Mouse (Mus musculus) cerebellum, adult 11 months (tissue): ENCODE data around the gene Wfdc2.
A peak's percentile ranks its signal among the peaks of the same experiment; 100 is the strongest.

Source experiments
- DNase-seq: peaks from one replicate; pipeline ENCODE4 v3.0.0; 2022

Gene Wfdc2

DNA sequence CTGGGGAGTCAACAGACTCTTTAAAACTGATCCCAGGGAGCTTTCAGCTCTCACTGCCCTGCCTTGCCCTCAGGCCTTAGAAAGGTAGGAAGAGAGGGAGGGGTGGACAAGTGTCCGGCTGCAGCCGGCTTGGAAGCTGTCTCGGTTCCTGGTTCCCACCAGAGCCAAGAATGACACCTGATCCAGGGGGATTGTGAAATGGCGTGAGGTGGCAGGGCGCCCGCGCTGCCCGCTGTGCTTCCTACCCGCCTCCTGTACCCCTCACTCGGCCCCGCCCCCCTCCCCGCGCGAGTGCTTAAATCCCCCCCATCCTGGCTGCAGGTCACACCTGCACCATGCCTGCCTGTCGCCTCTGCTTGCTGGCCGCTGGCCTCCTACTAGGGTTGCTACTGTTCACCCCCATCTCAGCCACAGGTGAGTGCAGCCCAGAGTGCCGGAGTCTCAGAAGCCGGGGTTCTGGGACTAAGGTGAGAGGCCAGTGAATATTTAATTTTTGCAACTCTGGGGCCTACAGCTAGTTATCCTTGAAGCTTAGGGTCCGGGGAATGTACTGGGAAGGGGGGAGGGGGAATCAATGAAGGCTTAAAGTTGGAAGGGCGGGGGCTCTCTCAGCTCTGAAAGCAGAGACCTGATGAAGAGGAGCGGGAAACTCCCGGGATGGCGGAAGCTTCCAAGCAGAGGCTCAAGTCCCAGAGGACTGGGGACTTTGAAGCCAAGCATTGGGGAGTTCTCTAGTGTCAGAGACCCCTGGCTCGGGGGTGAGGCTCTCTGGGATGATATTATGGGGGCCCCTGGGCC, at the start of gene Wfdc2:
Gene Wfdc2 (plus strand): TSS at position 23 of the 798 bp plus-strand sequence.
- no peak for DNase-seq

DNA sequence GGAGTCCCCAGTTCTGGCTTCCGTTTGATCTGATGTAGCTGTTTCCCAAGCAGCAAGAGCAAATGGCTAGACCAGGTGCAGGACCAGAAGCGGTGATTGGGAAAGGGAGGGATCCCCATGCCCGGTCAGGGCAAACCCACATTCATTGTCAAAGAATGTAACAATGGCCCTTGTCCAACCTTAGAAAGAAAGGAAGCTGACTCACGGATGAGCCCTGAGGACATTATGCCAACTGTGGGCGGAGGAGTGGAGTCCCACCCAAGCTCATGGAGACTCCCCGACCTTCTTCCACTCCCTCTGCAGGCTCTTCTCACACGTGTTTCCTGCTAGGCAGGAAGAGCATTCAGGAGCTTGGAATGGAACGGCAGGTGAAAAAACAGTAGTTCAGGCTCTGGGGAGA, 48.8 kb upstream of the Wfdc2 start:
- DNase-seq, result no peak

DNA sequence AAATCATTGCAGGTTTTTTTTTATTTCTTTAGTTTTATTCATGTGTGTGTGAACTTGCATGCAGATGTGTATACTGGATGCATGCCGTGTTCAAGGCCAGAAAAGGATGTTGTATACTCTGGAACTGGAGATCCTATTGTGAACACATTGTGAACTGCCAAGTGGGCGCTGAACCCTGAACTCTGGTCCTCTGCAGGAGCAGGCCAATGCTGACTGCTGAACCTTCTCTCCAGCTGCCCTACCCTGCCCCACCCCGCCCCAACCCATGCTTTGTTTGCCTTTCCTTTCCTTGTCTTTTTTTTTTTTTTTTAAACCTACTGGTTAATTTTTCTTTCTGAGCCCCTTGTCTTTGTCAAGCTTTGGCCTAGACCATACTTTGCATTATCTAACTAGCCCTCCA, 47.3 kb upstream of the Wfdc2 start:
- no peak for DNase-seq

DNA sequence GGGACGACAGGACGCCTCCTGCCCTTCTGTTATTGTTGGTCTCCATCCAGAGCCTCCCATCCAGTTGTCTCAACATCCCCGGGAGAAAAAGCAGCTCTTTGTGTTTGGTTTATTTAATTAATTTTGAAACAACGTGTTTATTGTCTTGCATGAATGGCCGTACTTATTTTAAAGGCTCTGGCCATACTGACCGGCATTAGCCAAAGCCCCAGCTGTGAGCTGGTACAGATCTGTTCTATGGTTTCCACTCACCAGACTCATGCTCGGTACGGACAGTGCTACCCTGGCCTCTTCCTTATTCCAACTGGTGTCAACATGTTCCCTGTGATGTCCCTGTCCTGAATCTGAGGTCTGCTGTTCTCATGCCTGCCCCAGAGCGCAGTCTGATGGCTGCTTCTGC, 46.3 kb upstream of the Wfdc2 start:
- no peak for DNase-seq

DNA sequence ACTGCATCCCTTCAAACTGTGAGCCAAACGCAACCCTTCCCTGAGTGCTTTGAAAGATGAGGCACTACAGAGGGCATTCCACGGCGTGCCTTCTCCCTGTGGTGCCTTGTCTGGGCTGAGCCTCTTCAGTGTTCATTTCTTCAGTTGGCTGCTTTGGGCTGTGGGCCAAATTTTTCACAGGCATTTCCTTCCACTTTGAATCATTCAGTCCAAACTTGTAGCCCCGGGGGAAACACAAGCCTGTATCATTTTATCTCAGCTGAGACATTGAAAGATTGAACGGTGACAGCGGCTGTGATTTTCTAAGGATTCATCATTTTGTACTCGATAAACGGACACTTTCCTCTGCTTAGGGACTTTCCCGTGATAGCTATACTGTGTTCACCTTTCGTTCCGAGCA, 45.6 kb upstream of the Wfdc2 start:
- no peak for DNase-seq

DNA sequence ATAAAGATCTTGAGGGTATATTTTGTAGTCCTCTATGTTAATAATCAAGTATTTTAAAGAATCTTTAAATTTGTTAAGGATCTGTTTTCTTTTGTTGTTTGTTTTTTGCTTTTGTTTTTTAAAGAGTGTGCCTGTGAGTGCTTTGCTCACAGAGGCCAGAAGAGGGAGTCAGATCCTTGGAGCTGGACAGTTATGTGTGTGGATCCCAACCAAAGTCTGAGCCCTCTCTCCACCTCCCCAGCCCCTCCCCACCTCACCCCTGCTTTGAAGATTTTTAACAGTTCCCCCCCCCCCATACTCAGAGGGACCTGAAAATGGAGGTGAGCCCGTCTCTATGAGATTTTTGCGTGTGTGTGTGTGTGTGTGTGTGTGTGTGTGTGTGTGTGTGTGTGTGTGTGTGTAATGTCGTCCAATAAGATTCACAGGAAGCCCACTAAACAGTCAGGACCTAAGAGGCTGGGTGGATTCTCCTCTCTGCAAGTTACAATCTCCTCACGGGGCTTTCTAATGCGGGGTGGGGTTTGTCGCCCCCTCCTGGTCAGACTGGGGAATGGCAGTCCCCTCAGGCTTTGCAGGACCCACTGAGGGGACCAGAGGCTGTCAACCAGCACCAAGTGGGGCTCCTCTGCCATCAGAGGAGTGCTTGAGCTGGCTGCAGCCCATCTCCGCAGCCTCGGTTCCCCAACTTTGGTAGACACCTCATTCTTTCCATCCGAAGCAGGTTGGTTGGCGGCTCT, 44.6 kb upstream of the Wfdc2 start:
- peak; percentile 41 for DNase-seq

DNA sequence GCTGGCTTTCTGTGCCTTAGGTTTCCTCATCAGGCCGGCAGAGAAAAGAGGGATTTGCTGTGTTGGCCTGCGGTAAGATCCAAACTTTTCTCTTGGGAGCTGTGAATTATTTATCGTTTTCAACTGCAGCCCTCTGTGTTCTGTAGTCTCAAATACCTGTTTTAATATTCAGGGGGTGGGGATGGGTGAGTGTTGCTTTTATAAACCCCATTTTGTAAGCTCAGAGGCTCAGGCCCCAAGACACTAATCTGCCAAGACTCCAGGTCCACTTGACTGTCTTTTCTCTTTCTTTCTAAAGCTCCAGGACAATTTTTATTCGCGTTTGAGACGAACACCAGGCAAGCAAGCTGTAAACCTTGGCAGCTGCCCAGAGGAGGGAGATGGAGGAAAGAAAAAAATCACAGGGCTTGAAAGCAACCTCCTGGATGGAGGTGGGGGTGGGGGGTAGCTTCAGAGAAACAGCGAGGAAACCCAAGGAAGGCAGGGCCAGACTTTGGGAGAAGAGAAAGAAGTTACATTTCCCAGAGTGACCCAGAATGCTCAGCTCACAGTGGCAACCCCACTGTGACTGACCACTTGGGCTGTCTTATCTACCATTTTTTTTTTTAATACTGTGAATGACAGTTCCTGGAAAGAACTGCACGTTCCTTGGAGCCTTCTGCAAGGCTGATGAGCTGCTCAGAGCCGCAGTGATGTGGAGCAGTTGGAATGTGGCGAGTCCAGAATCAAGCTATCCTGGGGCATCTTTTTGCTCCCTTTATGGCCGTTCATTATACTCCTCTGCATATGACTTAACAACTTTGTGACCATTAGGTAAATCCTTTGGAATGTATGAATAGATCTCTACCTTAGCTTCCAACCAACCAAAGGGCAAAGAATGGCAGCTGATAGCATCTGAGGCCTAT, 43.7 kb upstream of the Wfdc2 start:
- no peak for DNase-seq

DNA sequence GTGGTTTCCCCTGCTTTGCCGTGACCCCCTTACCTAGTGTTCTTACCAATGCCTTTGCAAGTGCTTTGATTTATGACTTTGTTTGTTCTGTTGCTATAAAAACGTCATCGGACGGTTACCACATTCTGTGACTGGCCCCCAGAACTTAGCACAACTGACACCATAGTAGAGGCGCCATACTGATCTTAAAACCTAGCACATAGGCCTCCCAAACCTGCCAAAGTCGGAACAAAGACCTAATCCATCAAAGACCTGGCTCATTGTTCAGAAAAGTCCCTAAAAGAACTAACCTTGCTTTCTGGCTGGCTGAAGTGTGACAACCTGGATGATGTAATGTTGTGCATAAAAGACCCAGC, 43.1 kb upstream of the Wfdc2 start:
- DNase-seq, result no peak

DNA sequence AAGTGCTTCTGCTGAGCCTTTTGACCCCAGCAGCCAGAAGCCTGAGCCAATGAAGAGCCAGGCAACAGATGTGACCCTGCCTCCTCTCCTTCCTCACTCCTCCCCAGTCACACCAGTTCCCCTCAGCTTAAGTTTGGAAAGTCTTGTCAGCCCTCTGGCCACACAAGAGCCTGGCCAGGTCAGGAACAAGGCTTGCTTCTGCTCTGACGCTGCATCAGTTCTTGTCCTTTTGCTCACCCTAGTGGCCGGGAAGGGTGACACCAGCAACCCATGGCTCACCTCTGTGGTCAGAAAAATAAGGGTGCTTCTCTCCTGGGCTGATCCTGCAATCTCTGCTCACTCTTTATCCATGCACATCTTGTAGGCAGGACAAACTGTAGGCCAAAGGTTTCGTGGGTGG, 41.4 kb upstream of the Wfdc2 start:
- DNase-seq, result no peak

DNA sequence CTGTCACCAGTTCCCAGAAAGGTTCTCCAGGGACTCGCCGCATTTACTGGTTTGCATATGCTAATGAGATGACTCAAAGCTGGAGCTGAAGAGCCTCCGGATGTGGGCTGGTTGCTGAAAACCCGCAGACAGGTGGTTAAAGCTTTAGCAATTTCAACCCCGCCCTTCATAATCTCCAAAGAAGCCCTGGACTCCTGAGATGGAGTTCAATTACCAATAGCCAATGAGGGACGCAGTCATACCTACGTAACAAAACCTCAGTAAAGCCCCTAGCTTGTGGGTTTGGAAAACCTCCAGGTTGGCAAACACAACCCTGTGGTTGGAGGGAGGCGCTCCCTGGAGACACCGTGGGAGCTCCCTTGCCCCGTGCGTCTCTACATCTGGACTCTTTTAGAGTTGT, 40.4 kb upstream of the Wfdc2 start:
- no peak for DNase-seq

DNA sequence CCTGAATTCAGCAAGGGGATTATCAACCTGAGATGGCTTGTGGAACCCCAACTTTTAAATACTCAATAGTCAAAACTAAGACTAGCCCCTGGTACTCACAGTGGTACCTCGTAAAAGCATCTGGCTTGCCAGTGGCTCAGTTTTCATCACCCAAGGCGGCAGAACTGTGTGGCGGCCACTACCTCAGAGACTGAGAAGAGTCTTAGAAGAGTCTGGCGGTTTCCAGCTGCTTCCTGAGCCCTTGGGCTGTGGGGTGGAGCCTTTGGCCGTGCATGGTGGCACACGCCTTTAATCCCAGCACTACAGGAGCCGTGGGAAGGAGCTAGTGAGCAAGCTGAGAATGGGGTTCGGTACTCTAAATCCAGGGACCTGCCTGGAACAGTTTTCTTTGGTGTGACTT, 39.9 kb upstream of the Wfdc2 start:
- no peak for DNase-seq

DNA sequence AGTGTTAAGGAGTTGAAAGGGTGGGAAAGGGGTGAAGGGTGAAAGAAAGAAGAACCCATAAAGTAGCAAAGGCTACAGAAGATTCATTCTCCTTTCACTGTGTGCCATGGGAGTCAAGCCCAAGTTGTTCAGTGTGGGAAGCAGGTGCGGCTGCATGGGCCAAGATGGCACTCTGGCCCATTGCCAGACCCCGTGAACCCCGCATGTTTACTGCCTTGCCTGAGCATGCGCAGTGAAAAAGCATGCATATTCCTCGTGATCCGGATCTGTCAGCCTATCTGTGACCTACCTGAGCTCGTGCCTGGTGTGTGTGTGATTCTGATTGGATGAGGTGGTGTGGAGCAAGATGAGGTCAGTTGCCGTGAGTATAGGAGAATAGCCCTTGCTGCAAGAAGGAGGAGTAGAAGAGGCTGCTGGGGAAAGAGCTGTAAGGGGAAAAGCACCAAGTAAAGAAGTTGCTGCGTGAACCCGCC, 38.9 kb upstream of the Wfdc2 start:
- DNase-seq, result no peak

DNA sequence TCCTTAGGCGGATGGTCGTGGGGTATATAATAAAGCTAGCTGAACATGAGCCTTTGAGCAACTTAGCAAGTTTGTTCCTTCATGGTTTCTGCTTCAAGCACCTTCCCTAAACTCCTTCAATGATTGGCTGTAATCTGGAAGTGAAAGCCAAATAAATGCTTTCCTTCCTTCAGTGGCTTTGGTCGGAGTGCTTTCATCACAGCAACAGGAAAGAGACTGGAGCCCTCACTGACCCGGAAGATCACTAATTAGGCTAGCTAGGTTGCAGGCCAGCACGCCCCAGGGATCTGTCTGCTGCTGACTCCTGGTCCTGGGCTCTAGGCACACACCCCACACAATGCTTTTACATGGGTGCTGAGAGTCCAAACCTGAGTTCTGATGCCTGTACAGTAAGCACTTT, 33.7 kb upstream of the Wfdc2 start:
- no peak for DNase-seq

DNA sequence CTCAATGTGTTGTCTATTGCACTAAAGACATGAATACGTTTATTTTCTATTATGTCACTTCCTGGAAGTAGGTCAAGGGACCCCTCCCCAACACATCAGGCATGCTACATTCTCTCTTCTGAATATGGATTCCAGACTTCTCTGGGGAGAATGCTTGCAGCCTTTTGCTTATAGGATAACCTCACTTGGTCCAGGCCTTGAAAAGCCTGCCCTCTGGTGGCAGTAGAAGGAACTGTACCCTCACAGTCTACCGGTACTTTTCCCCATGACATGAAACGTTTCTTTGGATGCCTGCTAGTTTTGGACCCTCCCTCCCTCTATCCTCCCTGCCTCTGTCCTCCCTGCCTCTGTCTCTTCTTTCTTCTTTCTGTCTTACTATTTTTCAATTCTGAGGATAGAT, 31.0 kb upstream of the Wfdc2 start:
- DNase-seq, result peak; percentile 66

DNA sequence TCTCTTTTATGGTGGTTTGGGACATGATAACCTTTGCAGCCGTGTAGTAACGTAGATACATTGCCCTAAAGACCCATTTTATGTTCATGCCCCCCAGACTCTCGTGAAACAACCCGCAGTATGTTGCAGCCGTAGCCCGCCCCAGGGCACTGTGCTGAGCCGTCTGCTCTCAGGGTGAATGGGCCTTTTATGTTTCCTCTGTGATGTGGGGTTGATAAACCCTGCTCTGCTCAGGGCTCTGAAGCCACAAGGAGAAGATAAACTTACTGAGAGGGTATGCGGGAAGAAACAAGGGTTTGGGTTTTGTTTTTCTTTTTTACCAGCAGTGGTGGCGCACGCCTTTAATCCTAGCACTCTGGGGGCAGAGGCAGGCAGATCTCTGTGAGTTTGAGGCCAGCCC, 27.9 kb upstream of the Wfdc2 start:
- no peak for DNase-seq

DNA sequence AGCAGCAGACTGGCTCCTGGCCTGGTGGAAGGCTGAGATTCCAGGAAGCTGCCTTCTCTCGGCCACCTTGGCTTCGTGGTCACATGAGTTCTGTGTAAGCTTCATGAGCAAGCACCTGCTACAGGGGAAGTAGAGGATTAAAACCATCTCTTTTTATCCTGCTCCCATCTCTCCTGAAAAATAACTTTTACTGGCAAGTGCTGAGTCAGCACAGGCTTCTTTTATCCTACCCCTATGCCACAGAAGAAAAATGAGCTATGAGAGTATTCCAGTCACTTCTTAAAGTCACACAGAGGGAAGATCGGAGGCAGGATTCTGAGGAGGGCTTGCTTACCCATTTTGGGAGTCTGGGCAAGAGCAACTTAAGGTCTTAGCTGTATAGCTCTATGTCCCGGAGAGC, 25.2 kb upstream of the Wfdc2 start:
- DNase-seq, result no peak

DNA sequence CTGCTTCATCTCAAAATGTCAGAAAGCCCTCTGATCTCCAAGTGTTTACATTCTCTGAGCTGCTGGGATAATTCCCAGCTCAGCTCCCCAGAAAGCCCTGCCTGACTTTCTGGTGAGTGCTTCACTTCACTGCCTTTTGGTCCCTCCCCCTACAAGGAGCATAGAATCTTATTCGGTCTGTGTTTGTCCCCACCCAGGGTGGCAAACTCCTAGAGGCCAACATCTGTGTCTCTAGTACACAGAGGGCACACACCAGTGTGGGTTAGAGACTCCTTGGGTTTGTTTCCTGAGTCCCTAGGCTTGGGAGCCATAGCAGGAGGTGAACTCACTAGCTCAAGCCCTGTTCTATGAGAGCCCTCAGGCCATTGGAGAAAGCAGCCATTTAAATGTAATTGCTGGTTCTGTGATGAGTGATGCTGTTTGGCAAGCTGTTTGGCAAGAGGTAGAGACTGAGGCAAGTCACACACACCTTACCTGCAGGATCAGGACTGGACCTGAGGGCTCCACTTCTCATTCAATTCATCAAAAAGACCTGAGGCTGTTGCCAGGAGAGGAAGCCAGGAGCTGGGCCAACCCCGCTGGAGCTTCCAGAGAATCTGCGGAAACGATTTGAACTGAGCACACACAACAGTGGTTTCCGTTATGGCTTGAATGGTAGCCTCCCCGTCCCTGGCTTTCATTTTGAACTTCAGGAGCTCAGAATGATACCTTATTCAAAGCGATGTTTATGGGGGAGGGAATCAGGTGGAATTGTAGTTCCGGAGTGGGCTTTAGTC, 21.4 kb upstream of the Wfdc2 start:
- no peak for DNase-seq

DNA sequence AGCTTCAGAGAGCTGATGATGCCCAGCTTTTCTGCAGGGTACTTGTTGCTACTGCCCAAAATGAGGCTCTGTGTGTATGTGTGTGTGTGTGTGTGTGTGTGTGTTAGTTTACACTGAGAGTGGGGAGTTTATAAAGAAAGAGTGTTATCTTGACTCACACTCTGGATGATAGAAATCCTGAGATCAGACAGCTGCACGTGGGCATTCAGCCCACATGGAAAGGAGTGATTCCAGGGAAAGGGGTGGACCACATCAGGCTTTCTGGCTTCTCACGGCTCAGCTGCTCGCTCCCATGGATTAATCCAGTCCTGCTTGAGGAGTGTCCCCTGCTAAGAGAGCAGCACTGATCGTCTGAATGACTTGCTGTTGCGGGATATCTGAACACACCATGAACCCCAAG, 20.1 kb upstream of the Wfdc2 start:
- no peak for DNase-seq

DNA sequence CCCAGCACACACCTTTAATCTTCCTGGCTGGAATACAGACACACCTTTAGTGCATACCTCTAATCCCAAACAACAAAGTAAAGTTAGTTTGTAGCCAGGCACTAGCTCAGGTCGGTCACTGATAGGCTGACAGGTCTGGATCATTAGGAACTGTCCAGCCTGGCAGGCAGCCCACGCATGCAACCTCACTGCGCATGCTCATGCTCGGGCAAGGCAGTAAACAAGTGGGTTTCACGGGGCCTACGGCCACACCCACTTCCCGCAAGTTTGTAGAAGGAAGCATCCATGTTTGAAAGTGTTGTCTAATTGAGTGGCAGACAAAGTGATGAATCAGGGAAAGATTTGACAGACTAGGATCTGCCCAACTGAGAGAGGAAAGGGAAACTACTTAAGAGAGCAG, 19.6 kb upstream of the Wfdc2 start:
- no peak for DNase-seq

DNA sequence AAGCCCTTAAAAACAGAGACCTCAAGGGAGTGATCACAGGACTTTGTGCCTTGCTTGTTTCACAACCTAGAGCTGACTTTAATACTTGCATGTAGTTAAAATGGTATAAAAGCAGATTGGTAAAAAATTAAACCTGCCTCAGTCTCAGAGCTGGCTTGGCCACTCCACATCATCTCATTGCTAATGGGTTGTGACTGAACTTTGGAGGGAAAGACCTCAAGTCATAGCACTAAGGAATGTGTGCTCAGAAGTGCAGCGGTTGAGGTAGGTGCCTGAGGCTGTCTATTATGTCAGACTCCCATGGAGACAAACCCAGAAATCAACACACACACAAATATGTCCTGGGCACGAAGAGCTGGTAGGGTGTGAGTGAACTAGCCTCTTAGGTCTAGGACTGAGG, 18.5 kb upstream of the Wfdc2 start:
- no peak for DNase-seq

DNA sequence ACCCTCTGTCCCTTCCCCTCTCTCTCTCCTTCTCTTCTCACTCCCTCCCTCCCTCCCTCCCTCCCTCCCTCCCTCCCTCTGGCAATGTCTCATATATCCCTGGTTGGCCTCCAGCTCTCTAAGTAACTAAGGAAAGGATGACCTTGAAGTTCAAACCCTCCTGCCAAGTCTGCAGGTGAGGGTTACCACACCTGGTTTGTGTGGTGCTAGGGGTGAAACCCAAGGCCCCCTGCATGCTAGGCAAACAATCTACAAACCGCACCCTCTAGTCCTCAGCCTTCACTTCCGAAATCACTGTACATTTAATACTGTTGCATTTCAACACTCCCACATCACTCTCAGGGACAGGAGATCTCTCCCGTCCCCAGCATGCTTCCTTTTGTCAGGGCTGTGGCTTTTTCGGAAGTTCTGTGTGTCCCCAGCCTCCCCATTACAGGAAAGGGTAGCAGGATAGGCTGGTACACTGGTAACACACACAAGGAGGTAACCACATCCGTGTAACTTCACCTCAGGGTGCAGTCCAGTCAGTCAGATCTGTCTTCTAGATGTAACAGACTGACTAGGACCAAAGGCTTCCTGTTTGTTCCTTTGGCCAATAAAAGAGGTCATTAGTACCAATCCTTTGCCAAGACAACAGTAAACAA, 17.6 kb upstream of the Wfdc2 start:
- no peak for DNase-seq

DNA sequence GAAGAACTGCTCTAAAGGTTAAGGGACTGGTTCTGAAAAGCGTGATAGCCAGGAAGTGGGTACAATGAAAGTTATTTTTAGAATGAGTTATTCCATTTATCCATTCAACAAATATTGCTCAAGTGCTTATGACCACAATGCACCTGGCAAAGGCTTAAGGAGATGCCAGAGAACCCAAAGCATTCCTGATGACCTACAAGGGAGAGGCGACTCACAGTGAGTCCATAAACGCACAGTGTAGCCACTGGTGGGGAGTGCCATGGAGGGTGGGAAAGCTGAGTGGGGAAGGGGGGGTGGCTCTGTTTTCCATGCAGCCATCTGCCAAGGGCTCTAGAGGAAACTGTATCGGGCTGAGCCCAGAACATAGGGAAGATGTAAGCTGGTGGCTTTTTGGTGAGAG, 12.9 kb upstream of the Wfdc2 start:
- no peak for DNase-seq
